Mouse (Mus musculus) spleen, adult 2 months (tissue): ENCODE results near the gene Ccnd3. TPM values are rescaled to one million over a fixed set of nuclear protein-coding genes. Genes with fewer than 3 reads are reported as not detected.

ENCODE experiments used
- DNase-seq, 2 experiments: peaks; one replicate each; pipeline versions ENCODE4 v3.0.0 to v3.0.0-alpha.2; 2012 to 2021; ENCODE audit warnings: low spot score in 2 of 2, low read depth in 1 of 2
- H3K27ac ChIP-seq: fragments of 200-500 bp; 2 replicates; pipeline ENCODE4 v1.5.1; 2012; ENCODE audit warnings: low read length, inconsistent platforms; ENCODE audit not compliant: insufficient read depth
- H3K27me3 ChIP-seq: fragments of 200-500 bp; 2 replicates; pipeline ENCODE4 v1.6.1; 2012; ENCODE audit warnings: mild to moderate bottlenecking, moderate library complexity, low read length, inconsistent platforms; ENCODE audit not compliant: control insufficient read depth, insufficient read depth
- H3K36me3 ChIP-seq: fragments of 200-500 bp; 2 replicates; pipeline ENCODE4 v1.6.1; 2012; ENCODE audit warnings: mild to moderate bottlenecking, low read length, inconsistent platforms; ENCODE audit not compliant: control insufficient read depth, insufficient read depth
- H3K4me1 ChIP-seq: fragments of 200-500 bp; 2 replicates; pipeline ENCODE4 v1.6.1; 2011; ENCODE audit warnings: inconsistent platforms; ENCODE audit not compliant: control insufficient read depth, insufficient read depth, insufficient read length
- H3K4me3 ChIP-seq: fragments of 200-500 bp; 2 replicates; pipeline ENCODE4 v1.5.1; 2011; ENCODE audit warnings: mild to moderate bottlenecking, inconsistent platforms; ENCODE audit not compliant: insufficient read depth, insufficient read length; ENCODE audit errors: extremely low read depth
- CTCF ChIP-seq: fragments of 200-500 bp; IDR thresholded peaks from 2 replicates; pipeline ENCODE4 v1.5.1; 2011; ENCODE audit warnings: mild to moderate bottlenecking, inconsistent platforms; ENCODE audit not compliant: insufficient read depth, insufficient read length, insufficient replicate concordance; ENCODE audit errors: extremely low read depth
- POLR2A ChIP-seq: fragments of 200-500 bp; IDR thresholded peaks from 2 replicates; pipeline ENCODE4 v1.6.1; 2011; ENCODE audit warnings: low read depth, low read length, inconsistent platforms
- WGBS: fragments of 180-500 bp; shearing (Covaris S2); methylation state at CpG from one replicate; pipeline ENCODE4 v1.1.7; 2018; 5-methylcytosine and 5-hydroxymethylcytosine counted together
- polyA plus RNA-seq: library from polyadenylated mRNA; depleted of rRNA; stranded (reverse); fragments of >200 nt; gene quantifications from 2 replicates; pipeline ENCODE4 v1.2.3, GENCODE M21; 2012

Ccnd3 gene
- polyA plus RNA-seq, 1 experiment = 171 TPM

GRCm38 (mm10) chr17:47568951-47569527 is 64.2 kb downstream of the Ccnd3 start:
- TF ChIP-seq POLR2A = no peak
- TF ChIP-seq CTCF = no peak
- no peak for DNase-seq
- Histone ChIP-seq H3K27me3 (no peaks in the 10 kb centered on the region), H3K27ac (no peak overlapping the region), H3K4me1 (no peaks in the 10 kb centered on the region; the same call in 1 of the 2 replicates), H3K4me3 (no peak overlapping the region), H3K36me3 (peaks cover 8% of the 10 kb centered on the region)
- WGBS = 89% methylated on average over 10 of the region's 10 CpGs

GRCm38 (mm10) chr17:47571621-47572020 is 66.8 kb downstream of the Ccnd3 start:
- no peak overlapping the region for H3K4me3 ChIP-seq
- peaks cover 6% of the 10 kb centered on the region; the same call in 1 of the 2 replicates for H3K36me3 ChIP-seq
- H3K27me3 ChIP-seq = no peaks in the 10 kb centered on the region
- TF ChIP-seq CTCF = no peak
- no peak for TF ChIP-seq POLR2A
- no peaks in the 10 kb centered on the region for H3K4me1 ChIP-seq
- no peak for DNase-seq
- H3K27ac ChIP-seq = no peak overlapping the region
- 93% methylated on average over 7 of the region's 7 CpGs for WGBS

GRCm38 (mm10) chr17:47572436-47572835 is 67.6 kb downstream of the Ccnd3 start:
- no peaks in the 10 kb centered on the region for H3K4me1 ChIP-seq
- no peak overlapping the region for H3K4me3 ChIP-seq
- TF ChIP-seq POLR2A = no peak
- TF ChIP-seq CTCF = no peak
- no peak overlapping the region for H3K27ac ChIP-seq
- no peak for DNase-seq
- H3K36me3 ChIP-seq = peaks cover 10% of the 10 kb centered on the region
- H3K27me3 ChIP-seq = no peaks in the 10 kb centered on the region

GRCm38 (mm10) chr17:47574028-47574427 is 69.2 kb downstream of the Ccnd3 start:
- H3K4me3 ChIP-seq = no peak overlapping the region
- peaks cover 20% of the 10 kb centered on the region for H3K36me3 ChIP-seq
- no peaks in the 10 kb centered on the region for H3K27me3 ChIP-seq
- no peak for DNase-seq
- TF ChIP-seq POLR2A = no peak
- no peak for TF ChIP-seq CTCF
- no peak overlapping the region for H3K27ac ChIP-seq
- no peaks in the 10 kb centered on the region for H3K4me1 ChIP-seq
- 96% methylated on average over 8 of the region's 8 CpGs for WGBS

DNA sequence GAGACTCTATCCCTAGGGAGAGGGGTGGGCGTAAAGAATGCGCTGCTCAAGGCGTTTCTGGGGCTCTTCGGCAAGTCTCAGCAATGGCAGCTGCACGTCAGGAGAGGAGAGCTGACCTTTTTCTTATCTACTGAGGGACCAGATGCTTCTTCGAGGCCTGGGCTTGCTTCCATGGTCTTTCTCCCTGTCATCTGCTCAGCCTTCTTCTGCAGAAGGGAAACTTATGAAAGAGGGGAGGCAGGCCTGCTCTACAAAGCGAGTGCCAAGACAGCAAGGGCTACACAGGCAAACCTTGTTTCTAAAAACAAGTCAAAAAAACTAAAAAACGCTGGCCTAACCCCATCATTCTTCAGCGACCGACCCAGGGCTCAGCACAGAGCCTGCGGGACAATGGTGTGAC is 70.0 kb downstream of the Ccnd3 start:
- 86% methylated on average over 11 of the region's 11 CpGs for WGBS
- Histone ChIP-seq H3K4me3 (no peak overlapping the region), H3K4me1 (no peaks in the 10 kb centered on the region), H3K36me3 (peaks cover 21% of the 10 kb centered on the region), H3K27me3 (no peaks in the 10 kb centered on the region), H3K27ac (no peak overlapping the region)
- no peak for TF ChIP-seq CTCF
- no peak for DNase-seq

- 84% methylated on average over 6 of the region's 6 CpGs for WGBS
- no peak for TF ChIP-seq POLR2A
- TF ChIP-seq CTCF = no peak
- Histone ChIP-seq H3K4me3 (no peak overlapping the region), H3K4me1 (no peaks in the 10 kb centered on the region), H3K36me3 (peaks cover 23% of the 10 kb centered on the region), H3K27me3 (no peaks in the 10 kb centered on the region), H3K27ac (no peak overlapping the region)
- no peak for DNase-seq
Measured at GRCm38 (mm10) chr17:47578655-47579054, 73.8 kb downstream of the Ccnd3 start.

DNA sequence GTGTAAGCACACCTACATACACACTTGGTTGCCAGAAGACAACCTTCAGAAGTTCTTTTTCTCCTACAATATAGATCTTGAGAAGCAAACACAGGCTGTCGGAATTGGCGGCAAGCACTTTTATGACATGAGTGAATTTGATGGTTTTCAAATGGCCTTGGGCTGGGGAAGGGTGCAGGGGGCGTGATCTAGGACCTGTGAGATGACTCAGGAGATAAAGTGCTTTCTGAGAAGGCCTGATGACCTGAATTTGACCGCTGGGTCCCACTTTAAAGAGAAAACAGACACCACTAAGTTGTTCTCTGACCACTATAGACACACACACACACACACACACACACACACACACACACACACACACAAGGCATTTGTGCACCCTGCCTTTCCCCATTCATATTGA is 76.1 kb downstream of the Ccnd3 start:
- Histone ChIP-seq H3K27me3 (no peaks in the 10 kb centered on the region), H3K4me1 (no peaks in the 10 kb centered on the region), H3K36me3 (peaks cover 24% of the 10 kb centered on the region), H3K4me3 (no peak overlapping the region), H3K27ac (no peak overlapping the region)
- TF ChIP-seq CTCF = no peak
- no peak for TF ChIP-seq POLR2A
- no peak for DNase-seq
- WGBS = 97% methylated on average over 4 of the region's 4 CpGs
